Mouse (Mus musculus): ENCODE measurements at regions not wholly inside any gene's neighbourhood (a gene's known extent, or its start where the extent isn't known, plus 50 kb on each side); places are given as distances from the start of the nearest gene placed in this dataset.

DNA sequence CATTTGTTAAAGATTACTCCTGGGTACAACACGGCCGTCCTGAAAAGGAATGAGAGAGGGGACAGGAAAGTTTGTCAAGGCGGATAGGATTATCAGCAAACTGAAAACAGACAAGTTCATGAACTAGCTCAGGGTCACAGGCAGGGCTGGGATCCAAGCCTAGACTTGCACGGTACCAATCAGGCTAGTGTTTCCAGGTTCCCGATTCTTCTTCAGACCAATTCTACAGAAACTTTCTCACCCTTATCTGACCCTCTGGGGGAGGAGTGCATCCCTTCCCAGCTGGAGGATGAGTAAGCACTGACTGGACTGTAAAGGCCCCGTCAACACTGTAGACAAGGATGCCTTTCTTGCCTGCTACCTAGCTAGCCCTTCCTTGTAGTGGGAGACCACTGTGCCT lies 238.3 kb upstream of the Fggy start:
- Histone ChIP-seq H3K9me3 (replicated peaks; ENCODE audit: insufficient read depth, low read length) (no peaks in the 10 kb centered on the region), H3K4me3 (ENCODE audit: control insufficient read depth in 1 of 2, insufficient read depth in 1 of 2, low read depth in 2 of 2, low read length in 2 of 2) (no peak overlapping the region), H3K36me3 (ENCODE audit: control insufficient read depth in 1 of 2, insufficient read depth in 2 of 2, low read length in 2 of 2) (no peaks in the 10 kb centered on the region), H3K79me2 (ENCODE audit: control insufficient read depth, insufficient read depth, low read length, poor library complexity) (no peaks in the 10 kb centered on the region), H3K27ac (ENCODE audit: control insufficient read depth, low read depth, low read length) (no peak overlapping the region), H3K9ac (ENCODE audit: control insufficient read depth, low read depth, low read length, poor library complexity, severe bottlenecking) (no peak overlapping the region), H3K27me3 (ENCODE audit: control insufficient read depth in 1 of 2, insufficient read depth in 2 of 2, low read length in 2 of 2) (no peaks in the 10 kb centered on the region; a peak in 1 of 4 replicates), H3K4me1 (ENCODE audit: control insufficient read depth in 1 of 2, insufficient read depth in 2 of 2, low read length in 2 of 2) (no peaks in the 10 kb centered on the region)
- DNase-seq (ENCODE audit: low read depth, low spot score), result no peak
- no peak for TF ChIP-seq JUND (IDR thresholded peaks at IDR 0.05; ENCODE audit: low read depth, low read length)
- TF ChIP-seq POLR2A (IDR thresholded peaks at IDR 0.05; ENCODE audit: control insufficient read depth in 1 of 2, insufficient read depth in 1 of 2, low read depth in 1 of 2, low read length in 2 of 2, poor library complexity in 1 of 2), result no peak
- no peak for TF ChIP-seq TCF12 (IDR thresholded peaks at IDR 0.05; ENCODE audit: low read depth, low read length)
- no peak for TF ChIP-seq GABPA (IDR thresholded peaks at IDR 0.05; ENCODE audit: low read depth, low read length)
- TF ChIP-seq MAZ (IDR thresholded peaks at IDR 0.05; ENCODE audit: low read depth, low read length), result no peak
- TF ChIP-seq MYB (IDR thresholded peaks at IDR 0.05; ENCODE audit: low read depth, low read length), result no peak
- no peak for TF ChIP-seq ZNF384 (IDR thresholded peaks at IDR 0.05; ENCODE audit: low read depth, low read length)
- no peak for TF ChIP-seq BHLHE40 (IDR thresholded peaks at IDR 0.05; ENCODE audit: borderline replicate concordance, low read depth, low read length)
- no peak for TF ChIP-seq MYC (IDR thresholded peaks at IDR 0.05; ENCODE audit: low read depth, low read length)

DNA sequence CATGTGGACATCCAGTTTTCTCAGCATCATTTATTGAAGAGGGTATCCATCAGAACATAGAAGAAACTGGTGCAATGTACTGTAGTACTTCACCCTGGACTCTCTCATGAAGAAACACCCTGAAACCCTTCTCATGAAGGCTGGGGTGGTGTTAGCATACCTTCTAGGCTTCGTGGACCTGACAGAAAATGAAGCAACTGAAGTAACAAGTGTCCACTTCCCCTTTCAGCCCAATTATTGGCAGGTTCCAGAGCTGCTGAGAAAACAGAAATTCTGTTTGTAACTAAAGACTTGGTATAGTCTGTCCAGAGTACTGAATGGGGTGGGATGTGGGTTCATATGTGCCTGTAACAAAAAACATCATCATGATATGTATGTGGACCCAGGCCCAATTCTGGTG lies 231.4 kb upstream of the Fggy start:
- H3K9ac ChIP-seq (ENCODE audit: control insufficient read depth, low read depth, low read length, poor library complexity, severe bottlenecking), result no peak overlapping the region
- no peak overlapping the region for H3K4me3 ChIP-seq (ENCODE audit: control insufficient read depth in 1 of 2, insufficient read depth in 1 of 2, low read depth in 2 of 2, low read length in 2 of 2)
- H3K79me2 ChIP-seq (ENCODE audit: control insufficient read depth, insufficient read depth, low read length, poor library complexity), result no peaks in the 10 kb centered on the region
- DNase-seq (ENCODE audit: low read depth, low spot score), result no peak
- TF ChIP-seq ETS1 (IDR thresholded peaks at IDR 0.05; ENCODE audit: low read depth, low read length), result no peak
- no peak for TF ChIP-seq ZNF384 (IDR thresholded peaks at IDR 0.05; ENCODE audit: low read depth, low read length)
- no peak for TF ChIP-seq MAZ (IDR thresholded peaks at IDR 0.05; ENCODE audit: low read depth, low read length)
- TF ChIP-seq NRF1 (IDR thresholded peaks at IDR 0.05; ENCODE audit: insufficient read depth, low read depth, low read length, poor library complexity, severe bottlenecking), result no peak
- no peak for TF ChIP-seq MYB (IDR thresholded peaks at IDR 0.05; ENCODE audit: low read depth, low read length)
- no peak for TF ChIP-seq NELFE (IDR thresholded peaks at IDR 0.05; ENCODE audit: low read depth, low read length)
- no peak overlapping the region for H3K27ac ChIP-seq (ENCODE audit: control insufficient read depth, low read depth, low read length)
- H3K27me3 ChIP-seq (ENCODE audit: control insufficient read depth in 1 of 2, insufficient read depth in 2 of 2, low read length in 2 of 2), result no peaks in the 10 kb centered on the region
- H3K9me3 ChIP-seq (replicated peaks; ENCODE audit: insufficient read depth, low read length), result no peaks in the 10 kb centered on the region
- H3K36me3 ChIP-seq (ENCODE audit: control insufficient read depth in 1 of 2, insufficient read depth in 2 of 2, low read length in 2 of 2), result no peaks in the 10 kb centered on the region
- H3K4me1 ChIP-seq (ENCODE audit: control insufficient read depth in 1 of 2, insufficient read depth in 2 of 2, low read length in 2 of 2), result no peaks in the 10 kb centered on the region

DNA sequence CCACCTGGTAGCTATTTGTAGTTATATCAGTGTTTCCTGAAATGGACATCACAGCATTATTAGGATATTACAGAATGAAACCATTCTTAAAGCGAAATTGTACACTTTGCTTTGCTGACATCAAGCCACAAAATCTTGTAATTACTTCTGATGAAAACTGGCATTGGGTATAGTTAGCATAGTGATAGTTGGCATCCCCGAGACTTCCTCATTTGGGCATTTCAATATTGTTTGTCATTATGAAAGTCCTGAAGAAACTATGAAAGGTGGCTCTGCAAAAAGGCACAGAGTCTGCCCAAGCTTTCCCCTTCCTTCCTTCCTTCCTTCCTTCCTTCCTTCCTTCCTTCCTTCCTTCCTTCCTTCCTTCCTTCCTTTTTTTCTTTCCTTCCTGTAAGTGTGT lies 217.5 kb upstream of the Fggy start:
- H3K27me3 ChIP-seq (ENCODE audit: control insufficient read depth in 1 of 2, insufficient read depth in 2 of 2, low read length in 2 of 2), result no peaks in the 10 kb centered on the region
- H3K27ac ChIP-seq (ENCODE audit: control insufficient read depth, low read depth, low read length), result no peak overlapping the region
- no peak overlapping the region for H3K9ac ChIP-seq (ENCODE audit: control insufficient read depth, low read depth, low read length, poor library complexity, severe bottlenecking)
- no peak for TF ChIP-seq MAFK (IDR thresholded peaks at IDR 0.05; ENCODE audit: borderline replicate concordance, low read depth, low read length)
- H3K9me3 ChIP-seq (replicated peaks; ENCODE audit: insufficient read depth, low read length), result no peaks in the 10 kb centered on the region
- DNase-seq (ENCODE audit: low read depth, low spot score), result no peak
- no peaks in the 10 kb centered on the region for H3K36me3 ChIP-seq (ENCODE audit: control insufficient read depth in 1 of 2, insufficient read depth in 2 of 2, low read length in 2 of 2)
- no peaks in the 10 kb centered on the region for H3K79me2 ChIP-seq (ENCODE audit: control insufficient read depth, insufficient read depth, low read length, poor library complexity)
- no peak overlapping the region for H3K4me3 ChIP-seq (ENCODE audit: control insufficient read depth in 1 of 2, insufficient read depth in 1 of 2, low read depth in 2 of 2, low read length in 2 of 2)
- no peaks in the 10 kb centered on the region for H3K4me1 ChIP-seq (ENCODE audit: control insufficient read depth in 1 of 2, insufficient read depth in 2 of 2, low read length in 2 of 2)
